Mouse (Mus musculus): ENCODE data around the gene Slc5a5.
A peak's percentile ranks its signal among the peaks of the same experiment; 100 is the strongest.
"Not testable (repeated sequence)": the region's sequence is repeated elsewhere in the genome, so short reads cannot be mapped to it uniquely, and the experiment has no call there.

Slc5a5 gene

DNA sequence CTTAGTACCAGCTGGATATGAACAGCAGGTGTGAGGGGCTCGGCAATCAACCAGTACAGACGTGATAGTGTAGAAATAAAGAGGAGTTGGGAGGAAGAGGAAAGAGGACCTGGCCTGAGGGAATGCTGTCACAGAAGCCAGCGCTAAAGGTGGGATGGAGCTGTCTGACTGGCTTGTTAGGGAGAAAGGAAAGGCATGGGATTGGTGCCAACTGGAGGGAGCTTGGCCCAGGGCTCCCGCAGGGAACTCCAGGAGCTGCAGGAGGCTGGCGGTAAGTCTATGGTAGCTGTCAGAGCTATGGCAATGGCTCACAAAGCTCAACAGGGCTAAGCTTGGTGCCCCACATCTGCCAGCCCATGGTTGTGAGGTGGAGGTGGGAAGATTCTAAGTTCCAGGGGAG lies 9.7 kb upstream of the Slc5a5 start:
- DNase-seq (ENCODE audit: low spot score in 2 of 2), result no peak

DNA sequence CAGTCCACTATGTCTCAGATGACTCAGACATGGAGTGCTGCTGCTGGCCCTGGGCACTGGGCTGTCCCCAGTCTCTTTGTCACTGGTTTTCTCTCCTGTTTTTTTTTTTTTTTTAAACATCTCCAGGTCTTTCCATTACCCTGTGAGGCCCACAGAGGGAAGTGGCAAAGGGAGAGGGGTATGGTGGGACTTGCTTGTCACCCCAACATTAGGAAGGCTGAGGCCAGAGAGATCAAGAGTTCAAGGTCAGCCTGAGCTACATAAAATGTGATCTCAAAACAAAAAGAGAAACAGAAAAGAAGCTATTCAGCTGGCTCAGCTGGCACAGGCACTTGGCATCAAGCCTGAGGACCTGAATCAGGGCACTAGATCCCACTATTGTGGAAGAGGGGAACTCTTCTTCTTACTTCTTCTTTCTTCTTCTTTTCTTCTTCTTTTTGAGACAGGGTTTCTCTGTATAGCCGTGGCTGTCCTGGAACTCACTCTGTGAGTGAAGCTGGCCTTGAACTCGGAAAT lies 8.4 kb upstream of the Slc5a5 start:
- no peak for DNase-seq (ENCODE audit: low spot score in 2 of 2)

DNA sequence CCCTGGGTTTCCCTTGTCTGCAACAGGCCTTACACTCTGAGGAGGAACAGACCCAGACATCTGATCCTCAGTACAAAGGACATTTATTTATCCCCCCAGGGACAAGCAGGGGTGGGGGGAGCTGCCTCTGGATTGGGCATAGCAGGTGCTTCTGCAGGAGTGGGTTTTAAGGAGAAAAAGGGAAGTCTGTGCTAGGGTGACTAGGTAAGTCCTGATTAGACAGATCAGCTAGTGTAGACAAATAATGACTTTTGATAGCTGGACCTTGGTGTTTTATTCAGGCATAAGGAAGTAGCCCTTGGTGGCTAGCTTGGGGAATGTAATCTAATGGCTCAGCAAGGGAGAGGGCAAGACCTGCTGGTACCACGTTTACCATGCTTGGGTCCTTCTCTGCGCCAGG lies 6.7 kb upstream of the Slc5a5 start:
- no peak for DNase-seq (ENCODE audit: low spot score in 2 of 2)

DNA sequence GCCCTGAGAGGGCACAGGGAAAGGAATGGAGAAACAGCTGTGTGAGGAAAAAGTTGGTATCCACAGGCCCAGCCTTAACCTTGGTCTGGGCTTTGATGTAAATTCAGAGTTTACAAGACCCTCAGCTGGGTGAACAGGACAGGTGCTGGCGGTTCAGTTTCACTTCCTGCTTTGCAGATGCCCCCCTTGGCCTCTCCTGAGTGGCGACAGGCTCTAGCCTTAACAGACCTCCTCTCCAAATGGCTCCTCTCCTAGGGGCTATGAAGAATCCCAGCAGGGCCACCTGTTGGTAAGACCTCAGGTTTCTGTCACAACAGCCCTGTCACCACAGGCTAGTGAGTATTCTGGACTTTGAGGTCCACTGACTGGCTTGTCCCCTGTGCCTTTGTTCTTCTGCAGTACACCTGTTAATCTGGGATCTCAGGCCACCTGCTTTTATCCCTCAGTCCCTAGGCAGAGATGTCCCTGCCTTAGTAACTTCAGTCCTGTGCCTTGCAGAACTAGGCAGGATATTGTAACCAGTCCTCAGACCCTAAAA lies 6.2 kb upstream of the Slc5a5 start:
- peak; percentile 54 for DNase-seq (ENCODE audit: low spot score in 2 of 2)

DNA sequence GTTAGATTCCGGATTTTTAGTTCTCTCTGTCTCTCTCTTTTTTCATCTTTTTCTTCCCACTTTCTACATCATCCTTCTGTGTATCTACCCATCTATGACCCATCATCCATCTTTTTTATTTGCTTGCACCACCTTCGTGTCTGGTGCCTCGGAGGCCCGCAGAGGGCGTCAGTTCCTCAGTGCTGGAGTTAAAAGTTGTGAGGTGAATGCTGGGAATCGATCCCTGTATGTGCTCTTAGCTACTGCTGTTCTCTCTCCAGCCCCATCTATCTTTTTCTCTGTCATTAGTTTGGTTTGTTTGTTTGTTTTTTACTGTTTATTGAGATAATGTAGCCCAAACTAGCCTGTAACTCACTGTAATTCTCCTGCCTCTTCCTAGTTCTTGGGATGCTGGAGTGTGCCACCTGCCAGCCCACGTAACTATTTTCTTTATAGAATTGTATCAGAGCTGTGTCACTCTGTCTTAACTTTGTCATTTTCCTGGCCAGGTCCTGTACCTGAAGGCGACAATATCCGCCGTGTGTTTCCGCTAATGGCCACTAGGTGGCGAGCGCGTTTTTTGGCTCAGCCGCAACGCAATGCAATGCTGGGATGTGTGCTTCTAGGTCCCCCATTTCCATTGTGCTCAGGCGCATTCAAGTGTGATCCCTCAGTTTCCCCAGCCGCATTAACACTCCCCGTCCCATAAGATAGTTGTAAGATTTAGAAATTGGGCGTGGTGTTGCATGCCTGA lies 5.3 kb upstream of the Slc5a5 start:
- DNase-seq (ENCODE audit: low spot score in 2 of 2), result peak; percentile 78 to 86

DNA sequence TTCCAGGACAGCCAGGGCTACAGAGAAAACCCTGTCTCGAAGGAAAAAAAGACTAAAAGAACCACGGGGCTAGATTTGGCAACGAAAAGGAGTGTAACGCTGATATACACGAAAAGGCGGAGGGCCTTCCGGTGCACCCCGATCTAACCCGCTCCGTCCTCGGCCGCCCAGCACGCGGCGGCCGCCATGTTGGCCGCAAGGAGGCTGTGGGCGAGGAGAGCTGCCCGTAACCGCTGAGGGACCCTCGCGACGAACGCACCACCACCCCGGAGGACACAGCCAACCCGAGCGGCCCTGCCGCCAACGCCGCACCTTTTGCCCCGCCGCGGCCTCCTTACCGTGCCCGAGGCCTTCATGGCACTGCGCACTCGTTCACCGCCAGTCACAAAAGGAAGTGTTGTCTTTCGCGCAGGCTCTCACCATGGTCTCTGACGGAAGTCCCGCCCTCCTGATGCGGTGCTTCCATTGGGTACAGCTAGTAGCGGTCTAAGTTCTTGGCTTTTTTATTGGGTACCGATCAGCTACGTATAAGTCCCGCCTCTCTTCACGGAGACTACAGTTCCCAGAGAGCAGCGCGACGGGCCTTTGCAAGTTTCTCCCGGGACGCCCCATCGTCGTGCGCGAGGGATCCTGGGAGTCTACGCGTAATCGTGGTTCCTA lies 4.6 kb upstream of the Slc5a5 start, which contains the start of gene Rpl18a:
TSS of gene Rpl18a (minus strand) at position 392 of the 660 bp plus-strand sequence.
- DNase-seq (ENCODE audit: low spot score in 2 of 2), result peak; percentile 97 to 98

DNA sequence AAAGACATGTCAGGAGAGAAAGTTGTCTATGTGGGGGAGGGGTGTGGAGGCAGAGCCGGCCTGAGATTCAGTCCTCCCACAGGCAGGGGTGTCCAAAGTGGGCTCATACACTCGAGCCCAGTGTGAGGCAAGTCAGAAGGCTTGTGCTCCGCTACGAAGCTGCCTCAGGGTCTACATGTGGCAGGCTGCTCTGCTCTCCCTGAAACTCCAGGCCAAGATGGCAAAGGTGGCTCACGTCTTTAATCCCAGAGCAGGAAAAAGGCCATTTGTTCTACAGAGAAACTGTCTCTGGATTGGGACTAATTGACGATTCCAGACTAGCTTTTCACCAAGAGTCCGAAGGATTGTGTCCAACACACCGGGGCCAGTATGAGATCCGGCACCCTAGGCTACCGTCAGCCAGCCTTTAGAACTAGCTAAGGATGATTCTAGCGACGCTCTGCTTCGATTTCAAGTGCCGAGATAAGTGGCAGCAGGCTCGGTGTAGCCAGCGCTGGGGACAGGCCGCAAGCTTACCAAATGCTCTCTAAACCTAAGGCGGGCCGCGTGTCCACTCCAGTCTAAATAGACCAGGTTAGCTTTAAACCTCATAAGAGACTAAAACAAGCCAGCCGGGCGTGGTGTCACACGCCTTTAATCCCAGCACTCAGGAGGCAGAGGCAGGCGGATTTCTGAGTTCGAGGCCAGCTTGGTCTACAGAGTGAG lies 3.9 kb upstream of the Slc5a5 start:
- no peak for DNase-seq (ENCODE audit: low spot score in 2 of 2)

DNA sequence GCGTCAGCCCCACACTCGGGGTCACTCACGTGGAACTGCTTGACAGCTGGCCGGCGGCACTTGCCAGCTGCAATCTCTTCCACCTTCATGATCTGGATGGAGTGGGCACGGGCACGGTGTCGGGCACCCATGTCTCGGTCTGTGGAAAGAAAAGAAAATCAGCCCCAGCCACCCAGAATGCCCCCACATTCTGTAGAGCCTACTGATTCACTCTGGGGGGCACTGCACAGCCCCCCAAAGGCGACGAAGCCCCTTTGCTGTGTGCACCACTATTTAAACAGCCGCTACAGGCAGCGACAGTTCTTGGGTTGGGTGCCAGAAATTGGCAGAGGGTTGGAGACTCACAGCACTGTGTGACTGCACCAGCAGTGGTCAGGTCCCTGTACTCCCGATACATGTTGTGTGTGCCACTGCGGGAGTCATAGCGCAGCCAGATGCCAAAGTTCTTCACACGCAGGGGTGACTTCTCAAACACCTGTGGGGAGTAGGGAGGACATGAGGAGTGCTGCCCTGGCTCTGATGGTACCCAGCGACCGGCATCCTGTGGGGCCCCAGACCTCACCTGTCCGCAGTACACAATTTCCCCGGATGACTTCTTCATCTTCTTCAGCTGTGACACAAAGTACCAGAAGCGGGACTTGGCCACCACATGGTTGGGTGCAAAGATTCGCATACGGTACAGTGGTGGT lies 3.2 kb upstream of the Slc5a5 start:
- not testable (repeated sequence) for DNase-seq (ENCODE audit: low spot score in 2 of 2)

DNA sequence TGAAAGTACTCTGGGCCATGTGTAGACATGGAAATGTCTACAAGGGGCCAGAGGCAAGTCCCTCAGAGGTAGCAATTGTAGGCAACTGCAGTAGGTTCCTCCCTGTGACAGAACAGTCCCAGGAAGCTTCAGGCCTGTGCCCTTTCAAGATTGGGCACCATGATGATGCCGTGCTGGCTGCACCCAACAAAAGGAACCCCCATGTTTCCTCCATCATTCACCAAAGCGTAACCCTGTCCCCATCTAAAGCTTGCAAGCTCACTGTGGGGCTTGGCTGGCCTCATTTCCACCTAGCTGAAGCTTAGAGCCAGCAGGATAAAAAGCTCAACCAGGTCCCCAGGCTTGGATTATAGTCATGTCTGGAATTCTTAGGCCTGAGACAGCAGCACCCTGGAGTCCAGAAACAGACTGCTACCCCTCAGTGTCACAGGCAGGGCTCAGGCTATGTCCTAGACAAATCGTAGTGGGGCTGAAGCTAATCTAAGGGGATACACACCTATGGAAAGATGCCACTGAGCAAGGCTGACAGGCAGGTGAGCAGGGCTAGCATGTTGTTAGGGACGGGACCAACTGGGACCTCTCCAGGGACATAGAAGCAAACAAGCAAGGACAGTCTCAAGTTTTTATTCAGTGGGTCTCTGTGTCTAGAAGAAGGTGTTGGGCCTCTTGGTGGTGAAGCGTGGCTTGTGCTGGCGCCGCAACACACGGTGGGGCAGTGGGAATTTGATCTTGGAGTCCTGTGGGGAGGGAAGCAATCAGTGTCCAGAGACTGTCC lies 2.4 kb upstream of the Slc5a5 start:
- no peak for DNase-seq (ENCODE audit: low spot score in 2 of 2)

DNA sequence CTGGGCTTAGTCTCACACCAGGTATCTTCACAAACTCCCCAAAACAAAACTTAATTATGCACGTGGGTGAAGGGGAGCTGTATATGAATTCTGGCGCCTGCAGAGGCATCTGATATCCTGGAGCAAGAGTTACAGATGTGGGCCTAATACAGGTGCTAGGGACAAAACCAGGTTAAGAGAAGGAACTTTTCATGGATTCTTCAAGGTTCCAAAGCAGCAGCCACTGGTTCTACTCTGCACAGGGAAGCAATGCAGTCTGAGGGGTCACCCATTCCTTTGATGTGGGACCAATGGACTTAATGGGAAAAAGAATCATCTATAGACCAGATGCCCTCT lies 1.8 kb upstream of the Slc5a5 start:
- no peak for DNase-seq (ENCODE audit: low spot score in 2 of 2)

DNA sequence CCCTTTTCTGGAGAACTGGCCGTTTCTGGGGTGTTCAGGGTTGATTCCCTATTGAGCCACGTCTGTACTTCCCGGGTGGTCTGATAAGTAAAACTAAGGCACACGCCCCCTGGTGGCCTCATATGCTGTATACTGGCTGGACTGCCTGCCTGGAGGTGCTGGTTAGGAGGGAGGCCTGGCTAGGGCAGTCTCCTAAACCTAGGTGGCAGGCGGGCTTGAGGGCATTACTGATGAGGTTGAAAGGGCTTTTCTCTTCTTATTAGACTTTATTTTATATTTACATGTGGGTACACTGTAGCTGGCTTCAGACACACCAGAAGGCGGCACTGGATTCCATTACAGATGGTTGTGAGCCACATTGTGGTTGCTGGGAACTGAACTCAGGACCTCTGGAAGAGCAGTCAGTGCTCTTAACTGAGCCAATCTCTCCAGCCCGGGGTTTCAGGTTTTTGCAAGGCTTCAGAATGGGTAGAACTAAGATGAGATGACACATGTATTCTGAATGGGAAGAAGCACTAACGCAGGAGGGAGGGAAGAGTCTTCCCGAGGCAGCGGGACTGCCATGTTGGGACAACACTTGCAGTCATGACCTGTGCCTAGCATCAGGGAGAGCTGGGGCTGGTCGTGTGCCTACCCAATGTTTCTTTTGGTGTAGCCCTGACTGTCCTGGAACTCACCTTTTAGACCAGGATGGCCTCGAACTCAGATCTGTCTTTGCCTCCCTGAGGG lies 1.3 kb upstream of the Slc5a5 start:
- peak; percentile 63 to 75 for DNase-seq (ENCODE audit: low spot score in 2 of 2)

DNA sequence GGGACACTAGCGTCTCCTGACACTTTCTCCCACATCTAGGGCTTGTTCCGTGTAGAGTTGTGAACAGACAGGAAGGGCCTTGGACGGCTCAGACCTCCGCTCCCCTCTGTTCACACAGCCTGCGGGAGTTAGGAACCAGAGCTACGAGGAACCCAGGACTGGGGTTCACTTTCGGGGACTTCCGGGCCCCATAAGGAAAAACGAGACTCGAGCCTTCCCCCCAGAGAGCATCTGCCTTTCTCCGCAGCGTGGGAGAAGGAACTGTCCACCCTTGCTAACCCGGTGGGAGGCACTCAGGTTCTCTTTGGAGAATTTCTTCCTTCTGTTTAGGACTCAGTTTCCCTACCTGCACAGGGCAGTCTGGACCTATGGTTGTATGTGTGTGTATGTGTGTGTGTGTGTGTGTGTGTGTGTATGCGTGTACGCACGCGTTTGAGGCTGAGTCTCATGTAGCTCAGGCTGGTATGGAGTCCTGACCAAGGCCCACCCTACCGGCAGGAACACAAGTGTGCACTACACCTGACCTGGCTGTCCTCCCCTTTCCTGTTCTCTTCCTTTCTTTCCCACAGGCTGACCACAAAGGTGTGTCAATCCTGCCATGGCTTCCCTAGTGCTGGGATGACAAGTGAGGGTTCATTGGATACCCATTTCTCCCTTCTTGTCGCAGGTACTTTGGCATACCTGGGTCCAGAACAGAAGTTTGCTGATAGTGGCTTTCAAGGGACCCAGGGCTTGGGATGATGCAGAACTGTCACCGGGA lies 519 bp upstream of the Slc5a5 start:
- no peak for DNase-seq (ENCODE audit: low spot score in 2 of 2)

DNA sequence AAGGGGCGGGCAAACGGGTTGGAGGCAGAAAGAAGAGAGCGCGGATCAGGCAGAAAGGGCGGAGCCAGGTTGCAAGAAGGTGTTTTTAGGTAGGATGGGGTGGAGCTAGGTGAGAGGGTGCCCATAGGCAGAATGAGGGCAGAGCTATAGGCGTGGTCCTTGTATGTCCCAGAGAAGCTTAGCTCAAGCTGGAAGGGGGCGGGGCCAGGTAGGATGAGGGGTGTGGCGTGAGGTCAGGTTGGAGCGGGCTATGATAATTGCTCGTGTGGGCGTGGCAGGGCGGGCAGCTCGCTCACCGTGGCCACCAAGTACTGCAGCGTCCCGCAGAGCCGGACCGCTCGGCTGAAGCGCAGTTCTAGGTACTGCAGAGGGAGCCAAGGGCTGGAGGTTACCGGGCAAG lies 1.2 kb downstream of the Slc5a5 start:
- no peak for DNase-seq (ENCODE audit: low spot score in 2 of 2)

DNA sequence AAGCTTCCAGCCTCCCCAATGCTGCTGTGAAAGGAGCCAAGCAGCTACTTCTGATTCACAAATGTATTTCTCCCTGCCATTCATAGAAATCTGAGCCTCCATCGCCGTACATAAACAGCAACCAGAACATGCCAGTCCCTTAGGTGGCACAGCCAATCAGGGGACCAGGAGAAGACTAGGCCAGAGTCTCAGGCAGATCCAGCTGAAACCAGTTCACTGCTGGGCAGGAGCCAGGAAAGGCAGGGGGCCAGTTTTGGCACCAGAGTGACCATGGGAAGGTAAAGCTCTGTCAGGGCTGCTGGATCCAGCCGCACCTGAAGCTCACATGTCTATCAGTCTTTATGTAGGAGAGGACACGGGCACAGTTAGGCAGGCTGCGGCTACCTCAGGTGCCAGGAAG lies 1.9 kb downstream of the Slc5a5 start:
- no peak for DNase-seq (ENCODE audit: low spot score in 2 of 2)

DNA sequence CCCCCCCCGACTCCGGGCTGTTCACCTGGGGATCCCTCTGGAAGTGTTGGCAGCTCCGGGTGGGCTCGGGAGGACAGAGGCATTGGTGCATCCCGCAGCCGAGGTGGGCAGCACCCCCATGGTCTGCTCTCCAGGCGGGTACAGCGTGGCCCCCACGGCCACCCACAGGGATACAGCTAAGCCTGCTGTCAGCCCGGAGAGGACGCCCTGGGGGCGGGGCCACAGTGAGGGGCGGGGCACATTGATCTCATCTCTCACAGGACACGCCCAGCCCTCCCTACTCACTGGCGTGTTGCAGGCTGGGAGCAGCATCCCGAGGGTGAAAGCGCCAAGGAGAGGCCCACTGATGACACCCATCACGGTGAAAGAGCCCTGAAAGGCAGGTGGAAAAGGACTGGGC lies 4.9 kb downstream of the Slc5a5 start:
- DNase-seq (ENCODE audit: low spot score in 2 of 2), result no peak

DNA sequence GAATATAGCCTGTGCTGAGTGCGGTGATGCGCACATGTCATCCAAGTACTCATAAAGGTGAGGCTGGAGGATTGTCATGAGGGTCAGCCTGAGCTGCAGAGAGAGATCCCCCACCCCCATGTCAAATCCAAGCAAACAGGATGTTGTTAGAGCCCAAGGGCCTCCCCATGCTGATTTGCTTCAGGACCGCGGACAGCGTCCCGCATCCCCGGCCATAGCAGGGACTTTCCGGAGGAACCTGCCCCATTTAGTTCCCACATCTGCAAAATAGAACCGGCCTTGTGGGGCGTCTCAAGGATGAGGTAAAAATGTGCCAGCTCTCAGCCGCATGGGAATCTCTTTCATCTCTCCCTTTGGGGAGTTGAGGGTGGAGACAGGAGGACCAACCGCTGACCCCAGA lies 6.9 kb downstream of the Slc5a5 start:
- DNase-seq (ENCODE audit: low spot score in 2 of 2), result no peak

DNA sequence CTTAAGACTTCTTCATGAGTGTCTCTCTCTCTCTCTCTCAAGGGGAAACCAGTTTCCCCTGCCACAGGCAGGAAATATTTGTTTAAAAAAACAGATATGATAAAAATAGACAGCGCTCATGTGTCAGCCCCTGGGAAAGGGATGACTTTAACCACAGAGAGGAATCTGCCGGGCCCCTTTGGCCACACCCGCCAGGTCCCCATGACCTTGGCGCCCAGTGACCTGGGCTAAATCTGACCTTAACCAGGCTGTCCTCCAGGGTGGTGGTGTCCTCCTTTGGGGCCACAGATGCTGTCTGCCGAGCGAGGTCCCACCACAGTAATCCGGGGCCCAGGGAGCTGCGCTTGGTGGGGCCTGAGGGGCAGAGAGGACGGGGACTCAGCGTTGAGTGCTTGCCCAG lies 7.9 kb downstream of the Slc5a5 start:
- no peak for DNase-seq (ENCODE audit: low spot score in 2 of 2)

DNA sequence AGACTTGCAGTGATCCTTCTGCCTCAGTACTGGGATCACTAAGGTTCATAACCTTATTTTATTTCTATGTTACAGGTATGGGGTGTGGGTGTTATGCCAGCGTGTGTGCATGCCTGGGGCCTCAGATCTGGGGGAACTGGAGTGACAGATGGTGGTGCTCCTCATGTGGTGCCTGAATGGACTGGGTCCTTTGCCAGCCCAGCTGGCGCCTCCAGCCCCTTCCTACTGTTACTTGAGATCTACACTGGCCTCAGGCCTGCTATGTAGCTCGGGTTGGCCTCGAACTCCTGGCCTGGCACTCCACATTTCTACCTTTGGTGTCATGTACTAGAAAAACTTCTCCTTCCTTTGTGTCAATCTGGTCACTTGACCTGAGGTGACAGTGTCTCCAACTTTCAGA lies 8.4 kb downstream of the Slc5a5 start:
- no peak for DNase-seq (ENCODE audit: low spot score in 2 of 2)

DNA sequence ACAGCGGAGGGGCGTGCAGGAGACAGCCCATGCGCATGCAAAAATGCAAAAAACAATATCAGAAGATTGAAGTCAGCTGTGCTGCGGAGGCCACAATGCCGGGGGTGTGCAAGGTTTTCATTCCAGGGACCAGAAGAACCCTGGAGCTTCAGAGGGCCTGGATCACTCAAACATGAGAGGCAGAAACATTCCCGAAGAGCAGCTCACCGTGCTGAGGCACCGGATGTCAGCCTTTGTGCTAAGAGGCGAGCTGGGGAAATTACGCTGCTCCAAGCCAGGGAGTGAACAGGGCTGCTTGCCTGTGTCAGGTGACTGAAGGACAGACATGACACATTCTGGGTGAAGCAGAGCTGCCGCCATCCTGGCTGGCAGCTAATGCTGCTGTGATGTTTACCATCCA lies 12.0 kb downstream of the Slc5a5 start:
- DNase-seq (ENCODE audit: low spot score in 2 of 2), result no peak

DNA sequence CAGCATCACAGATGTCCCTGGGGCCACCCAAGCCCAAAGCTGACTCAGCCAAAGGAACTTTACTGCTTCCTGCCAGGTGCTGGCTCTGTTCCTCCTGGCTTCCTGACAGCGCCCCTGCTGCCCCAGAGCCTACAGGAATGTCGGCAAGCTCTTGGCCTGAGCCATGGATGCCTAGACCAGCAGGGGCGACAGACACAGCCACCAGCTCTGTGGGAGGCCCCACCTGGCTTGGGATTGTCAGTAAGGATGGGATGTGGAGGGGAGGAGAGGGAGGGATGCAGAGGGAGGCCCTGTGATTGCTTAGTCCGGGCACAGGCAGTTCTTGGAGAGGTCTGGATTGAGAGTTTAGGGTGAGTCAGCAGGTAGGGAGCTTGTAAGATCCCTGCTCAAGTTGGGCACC lies 12.4 kb downstream of the Slc5a5 start:
- no peak for DNase-seq (ENCODE audit: low spot score in 2 of 2)

Measured in spleen, postnatal 36 days (tissue).